Mouse (Mus musculus) midbrain, embryonic 14.5 days (tissue): ENCODE data around the gene Syt3. TPM values are rescaled to one million over a fixed set of nuclear protein-coding genes. Genes with fewer than 3 reads are reported as not detected.

ENCODE experiments used
- ATAC-seq: fragments of 200-750 bp; cut with Nextera tagmentation; 2 replicates; pipeline ENCODE4 v1.8.0; 2017; ENCODE audit warnings: moderate number of reproducible peaks, moderate library complexity; ENCODE audit not compliant: low FRiP score, low TSS enrichment
- DNase-seq: peaks from one replicate; pipeline ENCODE4 v3.0.0-alpha.2; 2015
- H3K27ac ChIP-seq: fragments of 300-500 bp; sonication (generic); replicated peaks from 2 replicates; pipeline ENCODE4 v1.5.1; 2014; ENCODE audit warnings: mild to moderate bottlenecking, low read depth, low read length, moderate library complexity
- H3K27me3 ChIP-seq: fragments of 300-500 bp; sonication (generic); 2 replicates; pipeline ENCODE4 v1.6.1; 2014; ENCODE audit warnings: low read length, control low read depth, mixed read lengths; ENCODE audit not compliant: control insufficient read depth, insufficient read depth
- H3K36me3 ChIP-seq: fragments of 300-500 bp; sonication (generic); 2 replicates; pipeline ENCODE4 v1.6.1; 2014; ENCODE audit warnings: low read length, control low read depth; ENCODE audit not compliant: control insufficient read depth, insufficient read depth
- H3K4me1 ChIP-seq: fragments of 300-500 bp; sonication (generic); 2 replicates; pipeline ENCODE4 v1.6.1; 2014; ENCODE audit warnings: mild to moderate bottlenecking, antibody characterized with exemption, low read length, control low read depth; ENCODE audit not compliant: control insufficient read depth, insufficient read depth
- H3K4me2 ChIP-seq: fragments of 300-500 bp; sonication (generic); 2 replicates; pipeline ENCODE4 v1.6.1; 2014; ENCODE audit warnings: mild to moderate bottlenecking, low read length, moderate library complexity
- H3K4me3 ChIP-seq: fragments of 300-500 bp; sonication (generic); replicated peaks from 2 replicates; pipeline ENCODE4 v1.5.1; 2014; ENCODE audit warnings: low read depth, low read length
- H3K9ac ChIP-seq: fragments of 300-500 bp; sonication (generic); replicated peaks from 2 replicates; pipeline ENCODE4 v1.6.1; 2014; ENCODE audit warnings: mild to moderate bottlenecking, low read length, moderate library complexity
- H3K9me3 ChIP-seq: fragments of 300-500 bp; sonication (generic); 2 replicates; pipeline ENCODE4 v1.6.1; 2016; ENCODE audit warnings: low read length, control low read depth, mixed read lengths; ENCODE audit not compliant: control insufficient read depth
- WGBS: fragments of 180-500 bp; shearing (Covaris S2); extraction: QIAGEN DNeasy Blood & Tissue Kit; methylation state at CpG from one replicate; pipeline ENCODE4 v1.1.7; 2014; 5-methylcytosine and 5-hydroxymethylcytosine counted together
- polyA plus RNA-seq: library from polyadenylated mRNA; unstranded; fragments of >200 nt; fragmentation: Nextera tagmentation; extraction: Ambion mirVana; gene quantifications from 2 replicates; pipeline ENCODE4 v1.2.1, GENCODE M21; 2014

Gene Syt3
- 39.5 and 48.5 TPM in 2 replicates for polyA plus RNA-seq

GRCm38 (mm10) chr7:44383980-44384715, at the start of gene Syt3:
Syt3 (plus strand) TSS chr7:44384102.
- WGBS = under 1% methylated on average over 31 of the region's 33 CpGs
- peak; percentile 93 for DNase-seq
- peak within 1 kb of the TSS; percentile 96 for H3K4me2 ChIP-seq
- H3K36me3 ChIP-seq = no peaks in the 10 kb centered on the region
- peak within 1 kb of the TSS; percentile 70 for H3K9ac ChIP-seq
- 0 out of 2 replicates have a peak, but pooled peaks cover 8% of the 10 kb centered on the region for H3K4me1 ChIP-seq
- no peaks in the 10 kb centered on the region; the same call in 1 of the 2 replicates for H3K27me3 ChIP-seq
- H3K27ac ChIP-seq = peak within 1 kb of the TSS; percentile 68
- ATAC-seq = peak; percentile 85
- H3K9me3 ChIP-seq = no peaks in the 10 kb centered on the region
- H3K4me3 ChIP-seq = peak within 1 kb of the TSS; percentile 53

- WGBS = 76% methylated on average over 14 of the region's 14 CpGs
- H3K36me3 ChIP-seq = peaks cover 24% of the 10 kb centered on the region
- H3K4me2 ChIP-seq = no peak overlapping the region
- DNase-seq (no peak), ATAC-seq (no peak)
- H3K4me3 ChIP-seq = no peak overlapping the region
- H3K27me3 ChIP-seq = peaks cover 3% of the 10 kb centered on the region; the same call in 1 of the 2 replicates
- no peak overlapping the region for H3K9ac ChIP-seq
- H3K9me3 ChIP-seq = no peaks in the 10 kb centered on the region
- peaks cover 14% of the 10 kb centered on the region for H3K4me1 ChIP-seq
- no peak overlapping the region for H3K27ac ChIP-seq
Observed at GRCm38 (mm10) chr7:44334139-44334538, 49.8 kb upstream of the Syt3 start.

- Histone ChIP-seq H3K27ac (peak overlapping the region; percentile 93), H3K9ac (peak overlapping the region; percentile 93), H3K4me2 (peak overlapping the region; percentile 93), H3K9me3 (no peaks in the 10 kb centered on the region), H3K4me1 (peaks cover 14% of the 10 kb centered on the region), H3K36me3 (peaks cover 15% of the 10 kb centered on the region), H3K4me3 (peak overlapping the region; percentile 68), H3K27me3 (peaks cover 3% of the 10 kb centered on the region; the same call in 1 of the 2 replicates)
- DNase-seq (peak; percentile 88), ATAC-seq (peak; percentile 78)
- WGBS = 4% methylated on average over 36 of the region's 40 CpGs
Observed at GRCm38 (mm10) chr7:44335031-44335878, 48.6 kb upstream of the Syt3 start.

- 1% methylated on average over 45 of the region's 54 CpGs for whole genome bisulfite sequencing
Observed at GRCm38 (mm10) chr7:44336046-44337021, 47.6 kb upstream of the Syt3 start.

GRCm38 (mm10) chr7:44337121-44337849, 46.6 kb upstream of the Syt3 start:
- H3K9ac ChIP-seq = peak overlapping the region; percentile 93
- WGBS = 3% methylated on average over 32 of the region's 32 CpGs
- H3K36me3 ChIP-seq = peaks cover 15% of the 10 kb centered on the region
- H3K27me3 ChIP-seq = peaks cover 3% of the 10 kb centered on the region; the same call in 1 of the 2 replicates
- H3K4me3 ChIP-seq = peak overlapping the region; percentile 68
- peak overlapping the region; percentile 93 for H3K4me2 ChIP-seq
- no peaks in the 10 kb centered on the region for H3K9me3 ChIP-seq
- H3K27ac ChIP-seq = peak overlapping the region; percentile 93
- peak; percentile 31 for DNase-seq
- H3K4me1 ChIP-seq = peaks cover 14% of the 10 kb centered on the region
- no peak; the same call in 1 of the 2 replicates for ATAC-seq

More at GRCm38 (mm10) chr7:44336046-44337021, 47.6 kb upstream of the Syt3 start:
- Histone ChIP-seq H3K27ac (peak overlapping the region; percentile 93), H3K4me2 (peak overlapping the region; percentile 93), H3K27me3 (peaks cover 3% of the 10 kb centered on the region; the same call in 1 of the 2 replicates), H3K36me3 (peaks cover 12% of the 10 kb centered on the region), H3K4me3 (peak overlapping the region; percentile 68), H3K9ac (peak overlapping the region; percentile 93), H3K4me1 (peaks cover 14% of the 10 kb centered on the region), H3K9me3 (no peaks in the 10 kb centered on the region)
- DNase-seq (peak; percentile 79), ATAC-seq (peak; percentile 67)

GRCm38 (mm10) chr7:44340226-44340625, 43.7 kb upstream of the Syt3 start:
- ATAC-seq (no peak), DNase-seq (no peak)
- no peak overlapping the region for H3K4me2 ChIP-seq
- H3K4me1 ChIP-seq = peaks cover 14% of the 10 kb centered on the region
- 74% methylated on average over 6 of the region's 6 CpGs for WGBS
- H3K36me3 ChIP-seq = peaks cover 29% of the 10 kb centered on the region
- H3K27ac ChIP-seq = no peak overlapping the region
- peaks cover 3% of the 10 kb centered on the region; the same call in 1 of the 2 replicates for H3K27me3 ChIP-seq
- H3K9me3 ChIP-seq = no peaks in the 10 kb centered on the region
- no peak overlapping the region for H3K9ac ChIP-seq
- H3K4me3 ChIP-seq = no peak overlapping the region

GRCm38 (mm10) chr7:44341119-44341518, 42.8 kb upstream of the Syt3 start:
- peaks cover 38% of the 10 kb centered on the region for H3K36me3 ChIP-seq
- peaks cover 14% of the 10 kb centered on the region for H3K4me1 ChIP-seq
- H3K27ac ChIP-seq = no peak overlapping the region
- H3K4me2 ChIP-seq = no peak overlapping the region
- ATAC-seq = no peak
- no peak overlapping the region for H3K4me3 ChIP-seq
- peaks cover 3% of the 10 kb centered on the region; the same call in 1 of the 2 replicates for H3K27me3 ChIP-seq
- H3K9me3 ChIP-seq = no peaks in the 10 kb centered on the region
- no peak for DNase-seq
- no peak overlapping the region for H3K9ac ChIP-seq
- 91% methylated on average over 10 of the region's 10 CpGs for WGBS
